Mouse (Mus musculus) midbrain, embryonic 14.5 days (tissue): ENCODE results near the gene Vps11. TPM values are rescaled to one million over a fixed set of nuclear protein-coding genes. Genes with fewer than 3 reads are reported as not detected.

Source experiments
- ATAC-seq: fragments of 200-750 bp; cut with Nextera tagmentation; 2 replicates; pipeline ENCODE4 v1.8.0; 2017; ENCODE audit warnings: moderate number of reproducible peaks, moderate library complexity; ENCODE audit not compliant: low FRiP score, low TSS enrichment
- DNase-seq: peaks from one replicate; pipeline ENCODE4 v3.0.0-alpha.2; 2015
- H3K27ac ChIP-seq: fragments of 300-500 bp; sonication (generic); replicated peaks from 2 replicates; pipeline ENCODE4 v1.5.1; 2014; ENCODE audit warnings: mild to moderate bottlenecking, low read depth, low read length, moderate library complexity
- H3K27me3 ChIP-seq: fragments of 300-500 bp; sonication (generic); 2 replicates; pipeline ENCODE4 v1.6.1; 2014; ENCODE audit warnings: low read length, control low read depth, mixed read lengths; ENCODE audit not compliant: control insufficient read depth, insufficient read depth
- H3K36me3 ChIP-seq: fragments of 300-500 bp; sonication (generic); 2 replicates; pipeline ENCODE4 v1.6.1; 2014; ENCODE audit warnings: low read length, control low read depth; ENCODE audit not compliant: control insufficient read depth, insufficient read depth
- H3K4me1 ChIP-seq: fragments of 300-500 bp; sonication (generic); 2 replicates; pipeline ENCODE4 v1.6.1; 2014; ENCODE audit warnings: mild to moderate bottlenecking, antibody characterized with exemption, low read length, control low read depth; ENCODE audit not compliant: control insufficient read depth, insufficient read depth
- H3K4me2 ChIP-seq: fragments of 300-500 bp; sonication (generic); 2 replicates; pipeline ENCODE4 v1.6.1; 2014; ENCODE audit warnings: mild to moderate bottlenecking, low read length, moderate library complexity
- H3K4me3 ChIP-seq: fragments of 300-500 bp; sonication (generic); replicated peaks from 2 replicates; pipeline ENCODE4 v1.5.1; 2014; ENCODE audit warnings: low read depth, low read length
- H3K9ac ChIP-seq: fragments of 300-500 bp; sonication (generic); replicated peaks from 2 replicates; pipeline ENCODE4 v1.6.1; 2014; ENCODE audit warnings: mild to moderate bottlenecking, low read length, moderate library complexity
- H3K9me3 ChIP-seq: fragments of 300-500 bp; sonication (generic); 2 replicates; pipeline ENCODE4 v1.6.1; 2016; ENCODE audit warnings: low read length, control low read depth, mixed read lengths; ENCODE audit not compliant: control insufficient read depth
- WGBS: fragments of 180-500 bp; shearing (Covaris S2); extraction: QIAGEN DNeasy Blood & Tissue Kit; methylation state at CpG from one replicate; pipeline ENCODE4 v1.1.7; 2014; 5-methylcytosine and 5-hydroxymethylcytosine counted together
- polyA plus RNA-seq: library from polyadenylated mRNA; unstranded; fragments of >200 nt; fragmentation: Nextera tagmentation; extraction: Ambion mirVana; gene quantifications from 2 replicates; pipeline ENCODE4 v1.2.1, GENCODE M21; 2014

Vps11 gene
- polyA plus RNA-seq, 1 experiment from 2014 or later, result 36.7 TPM

DNA sequence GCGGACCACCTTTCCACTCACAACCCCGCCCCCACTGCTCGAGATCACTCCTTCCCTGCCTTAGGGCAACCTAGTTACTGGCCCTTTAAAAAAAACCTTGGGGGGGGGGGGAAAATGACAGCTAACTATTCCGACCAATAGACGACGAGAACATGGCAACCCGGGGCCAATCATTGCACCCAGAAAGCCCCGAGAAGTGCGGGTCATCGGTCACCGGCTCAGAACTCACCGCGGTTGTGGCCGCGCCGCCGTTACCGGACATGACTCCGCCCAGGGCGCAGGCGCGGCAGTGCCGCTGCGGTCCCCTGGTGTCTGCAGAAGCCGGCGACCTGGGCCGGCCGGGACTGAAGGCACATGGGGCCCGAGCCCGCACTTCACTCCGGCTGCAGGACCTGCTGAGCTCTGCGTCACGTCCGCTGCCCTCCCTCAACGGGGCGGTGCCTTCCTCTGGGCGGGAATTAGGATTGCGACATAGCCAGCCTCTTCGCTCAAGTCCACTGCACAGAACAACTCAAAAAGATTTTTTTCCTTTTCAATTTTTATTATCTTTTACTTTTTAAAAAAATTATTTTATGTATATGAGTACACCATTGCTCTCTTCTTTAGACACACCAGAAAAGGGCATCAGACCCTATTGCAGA is 17.6 kb downstream of the Vps11 start, which contains the start of gene Hmbs:
Gene Hmbs, minus strand, starts transcription at position 448 of the 641 bp plus-strand sequence.
- Histone ChIP-seq H3K4me1 (peaks cover 6% of the 10 kb centered on the region), H3K9me3 (no peaks in the 10 kb centered on the region), H3K4me2 (peak within 1 kb of the TSS; percentile 77), H3K27ac (peak within 1 kb of the TSS; percentile 96), H3K27me3 (no peaks in the 10 kb centered on the region), H3K36me3 (peaks cover 39% of the 10 kb centered on the region), H3K9ac (peak within 1 kb of the TSS; percentile 69), H3K4me3 (peak within 1 kb of the TSS; percentile 72)
- 0% methylated on average over 39 of the region's 39 CpGs for WGBS
- ATAC-seq, result peak; percentile 96
- DNase-seq, result peak; percentile 94

GRCm38 (mm10) chr9:44343290-44343689 is 18.2 kb downstream of the Vps11 start:
- peak overlapping the region; percentile 77 for H3K4me2 ChIP-seq
- H3K9me3 ChIP-seq, result no peaks in the 10 kb centered on the region
- H3K9ac ChIP-seq, result peak overlapping the region; percentile 69
- H3K36me3 ChIP-seq, result peaks cover 33% of the 10 kb centered on the region
- ATAC-seq (no peak), DNase-seq (no peak)
- peak overlapping the region; percentile 72 for H3K4me3 ChIP-seq
- peak overlapping the region; percentile 96 for H3K27ac ChIP-seq
- 9% methylated on average over 6 of the region's 6 CpGs for WGBS
- peaks cover 6% of the 10 kb centered on the region for H3K4me1 ChIP-seq
- no peaks in the 10 kb centered on the region for H3K27me3 ChIP-seq

DNA sequence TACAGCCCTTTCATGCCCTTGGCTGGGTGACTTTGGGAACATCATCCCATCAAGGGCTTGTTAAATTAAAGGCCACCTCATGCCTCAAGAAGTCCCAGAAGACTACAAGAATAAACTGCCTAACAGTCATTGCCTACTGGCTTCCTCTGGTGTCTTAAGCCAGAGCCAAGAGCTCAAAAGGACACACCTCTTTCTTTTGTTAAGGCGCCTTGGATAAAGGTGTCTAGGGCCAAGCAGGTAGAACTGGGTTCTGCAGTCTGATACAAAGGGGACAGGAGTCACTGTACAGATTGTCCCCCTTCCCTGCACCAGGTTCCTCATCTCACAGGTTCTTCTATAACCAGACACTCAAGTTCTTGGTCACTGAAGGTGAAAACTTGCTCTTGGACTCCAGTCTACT is 18.9 kb downstream of the Vps11 start:
- H3K36me3 ChIP-seq, result peaks cover 29% of the 10 kb centered on the region
- peaks cover 7% of the 10 kb centered on the region for H3K4me1 ChIP-seq
- WGBS, result 85% methylated on average over 1 of the region's 1 CpGs
- no peak for DNase-seq
- H3K4me3 ChIP-seq, result no peak overlapping the region
- no peak overlapping the region for H3K9ac ChIP-seq
- H3K27me3 ChIP-seq, result no peaks in the 10 kb centered on the region
- H3K4me2 ChIP-seq, result no peak overlapping the region
- H3K27ac ChIP-seq, result no peak overlapping the region
- H3K9me3 ChIP-seq, result no peaks in the 10 kb centered on the region
- no peak for ATAC-seq

- H3K27me3 ChIP-seq, result no peaks in the 10 kb centered on the region
- H3K27ac ChIP-seq, result no peak overlapping the region
- no peak for DNase-seq
- H3K4me1 ChIP-seq, result peaks cover 11% of the 10 kb centered on the region
- WGBS, result 82% methylated on average over 3 of the region's 3 CpGs
- no peak overlapping the region for H3K4me2 ChIP-seq
- H3K9ac ChIP-seq, result no peak overlapping the region
- H3K36me3 ChIP-seq, result peaks cover 26% of the 10 kb centered on the region
- H3K9me3 ChIP-seq, result no peaks in the 10 kb centered on the region
- no peak for ATAC-seq
- no peak overlapping the region for H3K4me3 ChIP-seq
These were observed 19.3 kb downstream of the Vps11 start for GRCm38 (mm10) chr9:44342173-44342572.

DNA sequence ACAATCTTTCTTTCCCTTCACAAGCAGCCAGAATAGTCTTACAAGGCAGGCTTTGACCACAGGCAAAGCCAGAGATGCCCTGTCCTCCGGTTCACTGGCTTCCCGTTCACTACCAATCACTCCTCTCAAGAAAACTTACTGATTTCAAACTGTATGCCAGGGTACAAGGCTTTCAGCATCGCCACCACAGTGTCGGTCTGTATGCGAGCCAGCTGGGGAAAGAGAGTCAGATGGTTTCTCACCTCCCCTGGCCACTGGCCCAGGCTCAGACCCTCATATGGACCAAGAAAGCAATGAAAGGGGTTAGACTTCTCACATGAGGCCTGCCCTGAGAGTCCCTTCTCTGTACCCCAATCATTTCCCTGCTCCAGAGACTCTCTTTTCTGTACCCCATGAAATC is 20.0 kb downstream of the Vps11 start:
- H3K4me2 ChIP-seq, result no peak overlapping the region
- H3K27ac ChIP-seq, result no peak overlapping the region
- no peak overlapping the region for H3K9ac ChIP-seq
- H3K4me1 ChIP-seq, result peaks cover 18% of the 10 kb centered on the region
- 96% methylated on average over 5 of the region's 5 CpGs for WGBS
- ATAC-seq (no peak), DNase-seq (no peak)
- no peak overlapping the region for H3K4me3 ChIP-seq
- H3K27me3 ChIP-seq, result no peaks in the 10 kb centered on the region
- peaks cover 20% of the 10 kb centered on the region for H3K36me3 ChIP-seq
- H3K9me3 ChIP-seq, result no peaks in the 10 kb centered on the region

GRCm38 (mm10) chr9:44338574-44338973 is 22.9 kb downstream of the Vps11 start:
- ATAC-seq, result no peak
- 83% methylated on average over 5 of the region's 5 CpGs for WGBS
- H3K4me1 ChIP-seq, result peaks cover 19% of the 10 kb centered on the region
- H3K27ac ChIP-seq, result no peak overlapping the region
- peaks cover 10% of the 10 kb centered on the region; the same call in 1 of the 2 replicates for H3K36me3 ChIP-seq
- no peak for DNase-seq
- no peak overlapping the region for H3K4me3 ChIP-seq
- H3K4me2 ChIP-seq, result no peak overlapping the region
- no peaks in the 10 kb centered on the region for H3K9me3 ChIP-seq
- no peaks in the 10 kb centered on the region for H3K27me3 ChIP-seq
- no peak overlapping the region for H3K9ac ChIP-seq

DNA sequence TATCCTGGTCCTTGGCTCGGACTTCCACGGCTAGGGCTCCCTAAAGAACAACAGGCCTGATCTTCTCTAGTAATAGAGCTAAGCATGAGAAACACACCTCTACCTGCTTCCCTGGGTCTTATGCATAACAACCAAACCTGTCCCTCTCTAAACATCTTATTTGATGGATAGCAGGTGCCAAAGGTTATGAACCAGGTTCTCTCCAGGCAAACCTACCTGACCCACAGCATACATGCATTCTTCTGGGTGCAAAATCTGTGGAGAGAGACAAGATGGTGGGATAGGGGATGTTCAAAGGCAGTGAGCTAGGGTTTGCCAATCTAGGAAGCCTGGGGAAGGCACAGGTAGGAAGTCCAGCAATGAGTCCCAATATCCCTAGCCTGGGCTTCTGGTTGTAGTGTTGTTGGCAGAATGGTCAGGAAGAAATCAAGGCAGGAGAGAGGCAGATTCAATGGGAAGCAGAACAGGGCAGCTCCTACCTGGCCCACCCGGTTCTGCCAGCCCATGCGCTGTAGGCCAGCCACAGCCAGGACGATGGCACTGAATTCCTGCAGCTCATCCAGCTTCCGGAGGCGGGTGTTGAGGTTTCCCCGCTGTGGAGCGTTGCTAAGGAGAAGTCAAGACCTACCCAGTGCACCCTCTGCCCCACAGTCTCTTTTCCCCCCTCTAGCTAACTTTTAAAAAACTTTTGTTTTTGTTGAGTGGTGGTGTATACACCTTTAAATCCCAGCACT is 23.9 kb downstream of the Vps11 start:
- H3K4me1 ChIP-seq, result peaks cover 13% of the 10 kb centered on the region
- no peaks in the 10 kb centered on the region for H3K27me3 ChIP-seq
- ATAC-seq, result no peak
- WGBS, result 69% methylated on average over 9 of the region's 9 CpGs
- H3K9me3 ChIP-seq, result no peaks in the 10 kb centered on the region
- peaks cover 20% of the 10 kb centered on the region for H3K36me3 ChIP-seq
- no peak overlapping the region for H3K4me3 ChIP-seq
- H3K27ac ChIP-seq, result no peak overlapping the region
- no peak for DNase-seq
- H3K9ac ChIP-seq, result no peak overlapping the region
- peak overlapping the region; percentile 94 for H3K4me2 ChIP-seq

GRCm38 (mm10) chr9:44336964-44337363 is 24.5 kb downstream of the Vps11 start:
- H3K4me3 ChIP-seq, result peak overlapping the region; percentile 83; the same call in 1 of the 2 replicates

More at GRCm38 (mm10) chr9:44336964-44337363, 24.5 kb downstream of the Vps11 start:
- ATAC-seq (no peak), DNase-seq (no peak)
- 75% methylated on average over 3 of the region's 3 CpGs for WGBS
- H3K4me2 ChIP-seq, result peak overlapping the region; percentile 94
- H3K9ac ChIP-seq, result no peak overlapping the region; the same call in 1 of the 2 replicates
- H3K9me3 ChIP-seq, result no peaks in the 10 kb centered on the region
- peaks cover 13% of the 10 kb centered on the region for H3K4me1 ChIP-seq
- H3K36me3 ChIP-seq, result peaks cover 25% of the 10 kb centered on the region
- no peaks in the 10 kb centered on the region for H3K27me3 ChIP-seq
- H3K27ac ChIP-seq, result no peak overlapping the region
